In the genomic region with DNA sequence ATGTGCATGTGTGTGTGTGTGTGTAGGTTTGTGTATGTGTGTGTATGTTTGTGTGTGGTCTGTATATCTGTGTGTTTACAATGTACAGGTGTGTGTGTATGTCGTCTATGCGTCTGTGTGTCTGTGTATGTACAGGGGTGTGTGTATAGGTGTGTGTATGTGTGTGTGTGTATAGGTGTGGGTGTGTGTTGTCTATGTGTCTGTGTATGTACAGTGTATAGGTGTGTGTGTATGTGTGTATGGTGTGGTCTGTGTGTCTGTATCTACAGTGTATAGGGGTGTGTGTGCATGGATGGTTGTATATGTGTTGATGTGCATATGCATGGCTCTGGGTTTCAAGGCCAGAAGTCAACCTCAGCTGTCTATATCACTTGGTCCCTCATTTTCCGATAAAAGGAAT, we compare ENCODE assay signal across 27 mouse cellular contexts.
DNase-seq lines count a peak whose midpoint lies in the region; ATAC-seq and TF ChIP-seq lines count a peak whose summit lies in the region.
"Had no signal": no experiment of that assay in that cellular context is flagged by ENCODE, and none has a peak within 500 bp of the region (broad histone marks: within the 10 kb centered on the region; RNA-seq: fewer than 3 reads in every experiment).

No protein-coding gene starts in this region.

- 97% methylated on average over 3 of the region's 3 CpGs for WGBS in forebrain, embryonic 15.5 days
- 98% methylated on average over 3 of the region's 3 CpGs for WGBS in forebrain, postnatal 0 days
- WGBS in kidney, embryonic 16.5 days: 96% methylated on average over 3 of the region's 3 CpGs
- WGBS in midbrain, embryonic 16.5 days: 99% methylated on average over 3 of the region's 3 CpGs
- 94% methylated on average over 3 of the region's 3 CpGs for WGBS in midbrain, embryonic 11.5 days

- H3K27me3 ChIP-seq in forebrain, embryonic 15.5 days: no peaks in the 10 kb centered on the region
- H3K27me3 ChIP-seq in forebrain, postnatal 0 days (ENCODE audit: insufficient read depth, low read length): no peaks in the 10 kb centered on the region
- no peaks in the 10 kb centered on the region for H3K27me3 ChIP-seq in kidney, embryonic 16.5 days (ENCODE audit: insufficient read depth, low read length)
- no peaks in the 10 kb centered on the region for H3K27me3 ChIP-seq in midbrain, embryonic 16.5 days (ENCODE audit: control insufficient read depth, insufficient read depth, low read depth, low read length)
- no peaks in the 10 kb centered on the region for H3K27me3 ChIP-seq in midbrain, embryonic 11.5 days (ENCODE audit: control insufficient read depth, insufficient read depth, low read length)
- H3K27me3 ChIP-seq: limb, embryonic 15.5 days; liver, embryonic 13.5 days; stomach, embryonic 15.5 days had no signal

- no peak overlapping the region for H3K9ac ChIP-seq in forebrain, embryonic 15.5 days (replicated peaks)
- H3K9ac ChIP-seq in forebrain, postnatal 0 days: no peak overlapping the region
- no peak overlapping the region for H3K9ac ChIP-seq in kidney, embryonic 16.5 days (replicated peaks; ENCODE audit: low read length)
- H3K9ac ChIP-seq in midbrain, embryonic 16.5 days (ENCODE audit: low read depth, low read length): no peak overlapping the region
- no peak overlapping the region for H3K9ac ChIP-seq in midbrain, embryonic 11.5 days (ENCODE audit: low read length)
- H3K9ac ChIP-seq: limb, embryonic 15.5 days; liver, embryonic 13.5 days; stomach, embryonic 15.5 days had no signal

- ATAC-seq in forebrain, embryonic 15.5 days (replicated peaks): peak; percentile 41; the same call in 1 of the 2 replicates
- no peak for ATAC-seq in forebrain, postnatal 0 days
- 0 out of 2 replicates have a peak, but pooled peaks have one; percentile 23 for ATAC-seq in kidney, embryonic 16.5 days (ENCODE audit: low FRiP score, low TSS enrichment)
- ATAC-seq in midbrain, embryonic 16.5 days: 0 out of 2 replicates have a peak, but pooled peaks have one; percentile 51
- ATAC-seq in midbrain, embryonic 11.5 days (ENCODE audit: low FRiP score): no peak
- ATAC-seq: CD4-positive, CD25-positive, alpha-beta regulatory T cell, adult 4 months; intestine, embryonic 16.5 days; lung, postnatal 0 days had no signal

- no peak overlapping the region for H3K27ac ChIP-seq in forebrain, embryonic 15.5 days (replicated peaks)
- H3K27ac ChIP-seq in forebrain, postnatal 0 days (ENCODE audit: low read depth, low read length): no peak overlapping the region
- H3K27ac ChIP-seq in kidney, embryonic 16.5 days (ENCODE audit: low read length): no peak overlapping the region
- H3K27ac ChIP-seq in midbrain, embryonic 16.5 days (ENCODE audit: low read length): no peak overlapping the region
- no peak overlapping the region for H3K27ac ChIP-seq in midbrain, embryonic 11.5 days (ENCODE audit: low read depth, low read length)
- H3K27ac ChIP-seq: limb, embryonic 10.5 days; limb, embryonic 15.5 days; liver, embryonic 13.5 days; stomach, embryonic 15.5 days had no signal

- no peaks in the 10 kb centered on the region; the same call in 1 of the 2 replicates for H3K36me3 ChIP-seq in forebrain, embryonic 15.5 days
- H3K36me3 ChIP-seq in forebrain, postnatal 0 days (ENCODE audit: insufficient read depth): no peaks in the 10 kb centered on the region
- no peaks in the 10 kb centered on the region for H3K36me3 ChIP-seq in kidney, embryonic 16.5 days (ENCODE audit: insufficient read depth, low read length)
- H3K36me3 ChIP-seq in midbrain, embryonic 16.5 days (ENCODE audit: control insufficient read depth, insufficient read depth, low read length): peaks cover 2% of the 10 kb centered on the region; the same call in 1 of the 2 replicates
- H3K36me3 ChIP-seq in midbrain, embryonic 11.5 days (ENCODE audit: control insufficient read depth, insufficient read depth, low read length): no peaks in the 10 kb centered on the region
- H3K36me3 ChIP-seq: liver, embryonic 13.5 days; stomach, embryonic 15.5 days had no signal

- DNase-seq in forebrain, postnatal 0 days: no peak
- DNase-seq in kidney, postnatal 4 days: no peak
- DNase-seq in midbrain, embryonic 11.5 days (ENCODE audit: low spot score, missing footprints): no peak
- DNase-seq in adrenal gland, adult 8-10 months: no peak
- DNase-seq: adrenal gland, postnatal 25 days; cerebellum, adult 11-12 months; cerebellum, adult 9-11 months; embryo, embryonic 11 days; gastrocnemius, postnatal 14 days; heart, postnatal 36 days; kidney, adult 8-10 months; kidney, postnatal 10 days; layer of hippocampus, adult 9-11 months; liver, embryonic 13.5 days; lung, adult 18-20 months; lung, postnatal 4 days; right cerebral cortex, postnatal 25 days had no signal

- H3K4me3 ChIP-seq in forebrain, embryonic 15.5 days: no peak overlapping the region
- H3K4me3 ChIP-seq in forebrain, postnatal 0 days (ENCODE audit: low read depth, low read length): no peak overlapping the region
- H3K4me3 ChIP-seq in kidney, embryonic 16.5 days (ENCODE audit: low read length): no peak overlapping the region
- no peak overlapping the region for H3K4me3 ChIP-seq in midbrain, embryonic 16.5 days (ENCODE audit: low read depth, low read length)
- H3K4me3 ChIP-seq in midbrain, embryonic 11.5 days (ENCODE audit: low read depth, low read length): no peak overlapping the region
- H3K4me3 ChIP-seq: limb, embryonic 10.5 days; limb, embryonic 15.5 days; liver, embryonic 13.5 days; myocyte; stomach, embryonic 15.5 days had no signal

- peaks cover under 1% of the 10 kb centered on the region; the same call in 1 of the 2 replicates for H3K4me1 ChIP-seq in forebrain, embryonic 15.5 days
- 0 out of 2 replicates have a peak, but pooled peaks cover under 1% of the 10 kb centered on the region for H3K4me1 ChIP-seq in forebrain, postnatal 0 days (ENCODE audit: insufficient read depth)
- no peaks in the 10 kb centered on the region for H3K4me1 ChIP-seq in kidney, embryonic 16.5 days (ENCODE audit: insufficient read depth, low read length)
- no peaks in the 10 kb centered on the region for H3K4me1 ChIP-seq in midbrain, embryonic 16.5 days (ENCODE audit: control insufficient read depth, insufficient read depth, low read length)
- H3K4me1 ChIP-seq in midbrain, embryonic 11.5 days (ENCODE audit: control insufficient read depth, insufficient read depth, low read length): no peaks in the 10 kb centered on the region
- H3K4me1 ChIP-seq: limb, embryonic 10.5 days; limb, embryonic 15.5 days; liver, embryonic 13.5 days; stomach, embryonic 15.5 days had no signal

- H3K9me3 ChIP-seq in forebrain, embryonic 15.5 days: no peaks in the 10 kb centered on the region
- H3K9me3 ChIP-seq in forebrain, postnatal 0 days (ENCODE audit: low read length): no peaks in the 10 kb centered on the region
- no peaks in the 10 kb centered on the region for H3K9me3 ChIP-seq in kidney, embryonic 16.5 days (ENCODE audit: low read length)
- no peaks in the 10 kb centered on the region for H3K9me3 ChIP-seq in midbrain, embryonic 16.5 days (replicated peaks; ENCODE audit: control insufficient read depth, low read length, poor library complexity, severe bottlenecking)
- H3K9me3 ChIP-seq in midbrain, embryonic 11.5 days (ENCODE audit: control insufficient read depth, low read length): no peaks in the 10 kb centered on the region
- H3K9me3 ChIP-seq: limb, embryonic 10.5 days; limb, embryonic 15.5 days; liver, embryonic 13.5 days; stomach, embryonic 15.5 days had no signal

- H3K4me2 ChIP-seq in forebrain, embryonic 15.5 days (replicated peaks): no peak overlapping the region
- no peak overlapping the region for H3K4me2 ChIP-seq in forebrain, postnatal 0 days (ENCODE audit: low read depth)
- no peak overlapping the region for H3K4me2 ChIP-seq in kidney, embryonic 16.5 days (replicated peaks; ENCODE audit: low read depth, low read length)
- H3K4me2 ChIP-seq in midbrain, embryonic 16.5 days (ENCODE audit: low read length): no peak overlapping the region
- no peak overlapping the region for H3K4me2 ChIP-seq in midbrain, embryonic 11.5 days
- H3K4me2 ChIP-seq: limb, embryonic 15.5 days; liver, embryonic 13.5 days; stomach, embryonic 15.5 days had no signal

- no peak for TF ChIP-seq CTCF in forebrain, postnatal 0 days (IDR thresholded peaks at IDR 0.05; ENCODE audit: low read depth)

Comparison
In these comparisons a context has a peak if more than half of its experiments do, and no peak if none do; other contexts are left out.
1. ATAC-seq: peak in forebrain, embryonic 15.5 days (single experiment), kidney, embryonic 16.5 days (single experiment) and midbrain, embryonic 16.5 days (single experiment); none in forebrain, postnatal 0 days (single experiment) and midbrain, embryonic 11.5 days (single experiment).